Mouse (Mus musculus): ENCODE measurements around the gene Fhit. TPM values are rescaled to one million over a fixed set of nuclear protein-coding genes. Genes with fewer than 3 reads are reported as not detected.
"Not testable (repeated sequence)": the region's sequence is repeated elsewhere in the genome, so short reads cannot be mapped to it uniquely, and the experiment has no call there.

Fhit gene
- total RNA-seq, 2 experiments from 2014 or later = 4.8 to 5.8 TPM

- no peak for TF ChIP-seq CTCF (conservative IDR thresholded peaks at IDR 0.05)
- no peak for DNase-seq (ENCODE audit: low spot score in 2 of 2)
- Histone ChIP-seq H3K4me3 (no peak overlapping the region), H3K27ac (no peak overlapping the region)
Observed at GRCm38 (mm10) chr14:9976934-9977510, 1184.8 kb downstream of the Fhit start.

DNA sequence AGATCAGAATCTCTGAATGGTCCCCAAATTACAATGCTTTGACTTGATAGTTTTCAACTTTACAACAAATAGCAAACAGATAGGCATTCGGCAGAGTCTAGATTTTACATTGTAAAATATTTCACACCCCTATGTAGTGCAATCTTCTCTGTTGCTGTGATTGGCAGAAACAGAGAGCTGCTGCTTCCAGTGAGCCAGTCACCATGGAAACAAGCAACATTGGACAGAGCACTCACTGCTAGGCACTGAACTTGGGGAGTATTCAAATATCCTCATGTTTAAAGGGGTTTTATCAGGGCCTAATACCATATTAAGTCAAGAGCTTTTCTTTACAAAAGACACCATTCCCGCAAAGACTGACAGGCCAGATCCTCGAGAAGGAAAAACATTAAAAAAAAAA, 1187.4 kb downstream of the Fhit start:
- Histone ChIP-seq H3K4me3 (no peak overlapping the region), H3K27ac (no peak overlapping the region)
- TF ChIP-seq CTCF (conservative IDR thresholded peaks at IDR 0.05) = no peak
- peak in 1 of 2 experiments; percentile 22 for DNase-seq (ENCODE audit: low spot score in 2 of 2)

GRCm38 (mm10) chr14:9963853-9964252, 1198.0 kb downstream of the Fhit start:
- Histone ChIP-seq H3K4me3 (no peak overlapping the region), H3K27ac (no peak overlapping the region)
- no peak for TF ChIP-seq CTCF (conservative IDR thresholded peaks at IDR 0.05)
- DNase-seq (ENCODE audit: low spot score in 2 of 2) = no peak

DNA sequence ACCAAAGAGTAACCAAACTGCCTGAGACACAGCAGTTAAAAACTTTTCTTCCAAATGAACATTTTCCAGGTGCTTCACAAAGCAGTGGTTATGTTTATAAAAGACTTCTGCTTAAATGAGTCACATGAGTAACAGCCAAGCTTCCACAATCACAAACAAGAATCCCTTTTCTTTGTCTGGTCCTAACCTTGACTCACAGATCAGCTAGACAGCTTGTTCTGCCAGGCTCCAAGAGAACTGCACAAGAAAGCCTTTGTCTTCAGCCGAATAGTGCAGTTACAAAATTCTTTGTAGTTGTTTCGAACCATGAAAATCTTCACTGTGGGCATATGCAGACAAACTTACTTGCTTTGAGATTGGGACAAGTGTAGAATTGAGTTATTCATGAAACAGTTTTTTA, 1201.4 kb downstream of the Fhit start:
- H3K27ac ChIP-seq = no peak overlapping the region
- TF ChIP-seq CTCF (conservative IDR thresholded peaks at IDR 0.05) = no peak
- DNase-seq (ENCODE audit: low spot score in 2 of 2) = no peak
- H3K4me3 ChIP-seq = no peak overlapping the region

DNA sequence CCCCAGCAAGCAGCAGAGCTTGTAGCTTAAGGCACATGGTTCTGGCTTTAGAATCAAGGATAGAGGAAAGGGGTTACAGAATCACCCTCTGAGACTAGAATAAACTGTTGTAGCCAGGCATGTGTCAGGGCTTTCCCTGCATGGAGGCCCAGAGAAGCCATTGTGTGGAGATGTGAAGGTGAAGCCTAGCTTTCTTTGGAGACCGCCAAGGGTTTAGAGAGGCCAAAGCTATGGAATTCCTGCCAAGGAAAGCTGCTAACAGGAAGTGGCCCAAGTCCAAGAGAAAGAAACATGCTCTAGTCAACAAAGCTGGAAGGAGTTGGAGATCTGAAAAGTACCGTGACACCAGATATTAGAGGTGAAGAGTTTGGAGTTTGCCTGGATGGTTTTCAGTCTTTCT, 1262.3 kb downstream of the Fhit start:
- no peak for TF ChIP-seq CTCF (conservative IDR thresholded peaks at IDR 0.05)
- Histone ChIP-seq H3K4me3 (no peak overlapping the region), H3K27ac (no peak overlapping the region)
- no peak for DNase-seq (ENCODE audit: low spot score in 2 of 2)

DNA sequence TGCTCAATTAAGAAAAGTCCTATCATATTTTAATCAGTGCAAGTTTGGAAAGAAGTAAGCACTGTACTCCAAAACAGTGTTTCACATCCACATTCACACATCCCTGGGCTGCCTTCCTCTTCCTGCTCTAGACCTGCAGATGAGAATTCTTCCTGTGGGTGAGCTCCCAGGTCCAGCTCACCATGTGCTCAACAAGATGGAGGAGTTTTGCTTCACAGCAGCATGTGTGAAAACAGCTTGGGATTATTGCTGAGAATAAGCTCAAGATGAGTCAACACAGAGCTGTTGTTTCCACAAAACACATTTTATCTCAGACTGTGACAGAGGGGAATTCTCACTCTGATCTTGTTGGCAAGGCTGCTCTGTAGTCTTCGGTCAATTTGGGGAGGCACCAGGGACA, 1265.3 kb downstream of the Fhit start:
- no peak for TF ChIP-seq CTCF (conservative IDR thresholded peaks at IDR 0.05)
- Histone ChIP-seq H3K27ac (no peak overlapping the region), H3K4me3 (no peak overlapping the region)
- peak in 1 of 2 experiments; percentile 10 for DNase-seq (ENCODE audit: low spot score in 2 of 2)

DNA sequence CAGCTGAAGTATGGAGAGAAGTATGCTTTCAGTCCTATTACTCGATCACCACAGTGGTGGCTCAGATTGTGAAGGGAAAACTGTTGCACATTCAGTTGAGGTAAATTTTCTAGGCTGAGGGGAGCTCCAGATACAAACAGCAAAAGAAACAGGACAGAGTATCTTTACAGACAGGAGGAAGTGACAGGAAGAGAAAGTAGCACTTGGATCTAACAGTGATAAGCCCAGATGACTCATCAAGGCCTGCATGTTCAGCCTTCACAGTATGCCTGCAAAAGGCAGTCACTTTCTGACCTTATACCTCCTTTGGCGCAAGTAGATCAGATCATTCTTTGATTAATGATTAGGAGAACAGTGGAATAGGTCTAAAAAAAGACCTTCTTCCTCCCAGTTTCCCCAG, 1309.8 kb downstream of the Fhit start:
- TF ChIP-seq CTCF (conservative IDR thresholded peaks at IDR 0.05) = no peak
- Histone ChIP-seq H3K27ac (no peak overlapping the region), H3K4me3 (no peak overlapping the region)
- no peak for DNase-seq (ENCODE audit: low spot score in 2 of 2)

GRCm38 (mm10) chr14:9832290-9832689, 1329.5 kb downstream of the Fhit start:
- no peak for DNase-seq (ENCODE audit: low spot score in 2 of 2)

DNA sequence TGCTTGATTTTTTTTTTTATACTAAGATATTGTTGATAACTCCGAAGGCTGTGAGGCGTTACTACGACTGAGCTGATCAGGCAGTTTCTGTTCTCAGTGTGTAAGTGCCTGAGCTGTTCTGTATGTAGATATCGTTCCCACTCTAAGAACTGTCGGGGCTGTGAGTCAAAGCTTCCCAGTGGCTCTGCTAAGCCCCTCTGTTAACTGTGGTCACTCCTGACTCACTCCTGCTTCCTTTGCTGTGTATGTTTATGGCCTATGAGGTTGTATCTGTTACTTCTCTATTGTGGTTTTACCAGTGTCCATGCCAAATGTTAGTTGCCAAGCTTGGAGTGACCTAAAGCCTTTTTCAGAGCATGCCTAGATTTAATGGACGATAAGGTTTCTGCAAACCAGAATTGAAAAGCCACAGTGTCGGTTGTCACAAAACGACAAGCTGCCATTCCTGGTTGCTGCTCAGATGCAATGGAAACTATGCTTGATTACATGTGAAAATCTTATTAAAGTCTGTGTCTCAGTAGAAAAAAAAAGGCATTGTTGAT, 1333.1 kb downstream of the Fhit start:
- not testable (repeated sequence) for H3K27ac ChIP-seq; H3K4me3 ChIP-seq; DNase-seq (ENCODE audit: low spot score in 2 of 2)

More at GRCm38 (mm10) chr14:9832290-9832689, 1329.5 kb downstream of the Fhit start:
- no peak for TF ChIP-seq CTCF (conservative IDR thresholded peaks at IDR 0.05)
- no peak overlapping the region for H3K27ac ChIP-seq
- H3K4me3 ChIP-seq = no peak overlapping the region

- H3K4me3 ChIP-seq = no peak overlapping the region
- H3K27ac ChIP-seq = no peak overlapping the region
- TF ChIP-seq CTCF (conservative IDR thresholded peaks at IDR 0.05) = no peak
- DNase-seq (ENCODE audit: low spot score in 2 of 2) = no peak
Observed at GRCm38 (mm10) chr14:9815963-9816362, 1345.9 kb downstream of the Fhit start.

DNA sequence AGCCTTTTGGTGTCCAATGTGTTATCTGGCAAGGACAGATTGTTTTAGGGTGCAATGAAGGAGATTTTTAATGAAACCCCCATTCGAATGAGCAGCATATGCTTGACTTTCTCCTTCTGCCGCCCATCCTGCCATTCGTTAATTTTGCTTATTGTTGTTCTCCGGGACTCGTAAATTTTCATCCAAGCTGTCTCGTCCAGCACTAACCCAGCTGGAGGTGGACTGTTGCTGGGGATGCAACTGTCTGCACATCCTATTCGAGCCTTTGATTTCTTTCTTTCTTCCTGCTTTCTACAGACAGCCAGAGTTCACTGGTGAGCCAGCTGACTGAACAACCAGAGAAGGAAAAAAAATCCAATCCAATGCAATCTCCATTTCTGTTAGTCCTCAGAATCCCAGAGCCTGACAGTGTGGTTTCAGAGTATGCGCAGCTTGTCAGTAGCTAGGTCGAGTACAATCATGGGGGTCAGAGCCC, 1350.0 kb downstream of the Fhit start:
- peak; percentile 62 to 68 for DNase-seq (ENCODE audit: low spot score in 2 of 2)
- H3K4me3 ChIP-seq = peak overlapping the region; percentile 1; the same call in 1 of the 2 replicates
- H3K27ac ChIP-seq = peak overlapping the region; percentile 8; the same call in 1 of the 2 replicates
- no peak for TF ChIP-seq CTCF (conservative IDR thresholded peaks at IDR 0.05)

- H3K4me3 ChIP-seq = peak overlapping the region; percentile 1; the same call in 1 of the 2 replicates
- no peak for DNase-seq (ENCODE audit: low spot score in 2 of 2)
- no peak for TF ChIP-seq CTCF (conservative IDR thresholded peaks at IDR 0.05)
- 0 out of 2 replicates have a peak overlapping the region, but pooled peaks have one; percentile 49 for H3K27ac ChIP-seq
Observed at GRCm38 (mm10) chr14:9811177-9811846, 1350.5 kb downstream of the Fhit start.

- DNase-seq (ENCODE audit: low spot score in 2 of 2) = no peak
- Histone ChIP-seq H3K4me3 (no peak overlapping the region), H3K27ac (no peak overlapping the region)
- TF ChIP-seq CTCF (conservative IDR thresholded peaks at IDR 0.05) = no peak
Observed at GRCm38 (mm10) chr14:9793403-9793802, 1368.4 kb downstream of the Fhit start.

Data from layer of hippocampus, adult 2 months (tissue).